Mouse (Mus musculus) neural tube, embryonic 10.5 days (tissue): ENCODE data around the gene Tlk2.

Experiments
- DNase-seq: peaks from one replicate; pipeline ENCODE4 v3.0.0-alpha.2; 2017; ENCODE audit warnings: low spot score; ENCODE audit errors: extremely low spot score

Gene Tlk2

DNA sequence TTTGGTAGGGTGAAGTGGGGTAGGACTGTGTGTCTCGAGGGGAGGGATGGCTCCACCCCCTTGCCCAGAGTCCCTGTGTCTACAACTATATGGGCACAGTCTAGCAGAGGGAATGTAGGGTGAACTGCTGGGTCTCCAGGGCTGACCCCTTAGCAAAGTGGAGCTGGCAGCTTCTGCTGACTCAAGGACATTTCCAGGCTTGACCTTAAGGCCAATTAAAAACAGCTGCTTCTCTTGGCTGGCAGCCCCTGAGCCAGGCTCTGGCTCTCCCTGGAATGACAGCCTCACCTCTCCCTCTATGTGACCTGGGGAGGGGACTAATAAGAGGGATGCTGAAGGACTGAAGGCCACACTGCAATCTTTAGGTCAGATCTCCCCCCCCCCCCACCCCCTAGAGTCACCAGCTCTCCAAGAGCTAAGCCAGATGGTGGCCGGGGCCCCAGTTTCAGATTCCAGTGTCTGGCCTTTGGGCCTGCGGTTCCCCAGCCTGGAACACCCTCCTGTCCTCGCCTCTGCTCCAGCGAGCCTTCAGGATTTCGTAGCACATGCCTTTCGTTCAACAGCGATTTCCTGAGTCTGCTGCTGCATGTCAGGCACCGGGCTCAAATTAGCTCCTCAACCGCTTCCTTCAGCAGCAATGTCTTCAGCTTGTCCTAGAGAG is 134.5 kb downstream of the Tlk2 start:
- peak; percentile 56 for DNase-seq

DNA sequence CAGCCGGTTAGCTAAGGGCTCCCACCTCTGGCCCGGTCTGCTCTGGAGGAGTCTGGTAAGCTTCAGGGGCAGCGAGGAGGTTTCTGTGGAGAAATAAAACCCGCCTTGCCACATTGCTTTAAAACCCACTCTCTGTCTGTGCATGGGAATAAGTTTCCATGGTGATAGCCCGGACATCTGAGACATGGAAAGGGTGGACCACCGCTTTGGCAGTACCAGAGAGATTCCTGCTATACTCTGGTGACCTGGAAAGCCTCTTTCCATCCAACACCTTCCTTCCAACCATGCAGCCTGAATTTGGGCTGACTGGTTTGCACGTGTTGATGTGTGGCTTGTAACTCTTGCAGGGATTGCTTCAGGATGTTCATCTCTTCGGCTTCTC is 135.0 kb downstream of the Tlk2 start:
- DNase-seq: no peak

DNA sequence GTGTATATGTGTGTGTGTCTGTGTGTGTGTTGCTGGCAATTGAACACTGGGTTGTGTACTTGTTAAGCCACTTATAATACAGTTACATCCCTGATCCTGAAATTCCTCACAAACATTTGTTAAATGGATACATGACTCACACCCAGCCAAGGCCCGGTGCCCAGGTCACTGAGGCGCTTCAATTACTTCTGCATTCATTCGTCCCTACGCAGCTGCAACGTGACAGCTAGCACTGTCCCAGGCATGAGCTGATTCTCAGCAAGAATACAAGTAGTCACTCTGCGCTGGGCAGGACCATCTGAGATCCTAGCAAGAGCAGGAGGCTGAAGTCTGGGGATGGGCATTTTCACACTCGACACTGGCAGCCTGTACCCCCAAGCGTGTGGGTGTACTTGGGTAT is 136.7 kb downstream of the Tlk2 start:
- no peak for DNase-seq

DNA sequence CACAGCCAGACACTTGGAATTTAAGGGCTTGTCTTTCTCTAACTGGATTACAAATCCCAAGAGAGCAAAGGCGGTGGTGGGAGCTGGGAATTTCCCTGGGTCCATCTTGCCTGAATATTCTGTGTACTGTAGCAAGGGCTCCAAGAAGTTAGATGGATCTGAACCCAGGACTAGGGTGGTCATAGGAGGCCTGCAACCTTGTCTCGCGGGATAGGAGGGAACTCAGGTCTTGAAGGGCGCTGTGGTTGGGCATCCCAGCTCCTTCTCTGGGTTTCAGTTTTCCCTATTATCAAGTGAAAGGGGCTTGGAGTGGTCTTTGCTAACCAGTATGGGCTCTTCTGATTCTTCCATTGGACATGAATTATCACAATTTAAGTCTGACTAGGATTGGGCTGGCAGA is 137.5 kb downstream of the Tlk2 start:
- DNase-seq: no peak

DNA sequence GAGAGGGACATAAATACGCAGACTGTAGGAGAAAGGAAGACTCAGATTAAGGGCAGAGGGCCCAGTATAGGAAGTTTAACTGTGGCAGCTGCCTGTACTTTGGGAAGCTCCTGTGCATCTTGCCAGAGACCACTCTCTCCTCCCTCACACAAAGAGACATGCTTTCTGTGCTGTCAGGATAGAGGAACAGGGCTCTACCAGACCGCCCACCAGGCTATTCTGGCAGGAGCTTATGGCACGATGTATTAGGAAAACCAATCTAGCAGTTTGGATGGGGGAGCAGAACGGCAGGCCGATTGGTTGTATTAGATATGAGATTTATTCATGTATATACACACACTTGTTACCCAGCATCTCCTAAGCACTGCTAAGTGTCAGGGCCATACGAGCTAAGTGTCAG is 139.2 kb downstream of the Tlk2 start:
- no peak for DNase-seq

DNA sequence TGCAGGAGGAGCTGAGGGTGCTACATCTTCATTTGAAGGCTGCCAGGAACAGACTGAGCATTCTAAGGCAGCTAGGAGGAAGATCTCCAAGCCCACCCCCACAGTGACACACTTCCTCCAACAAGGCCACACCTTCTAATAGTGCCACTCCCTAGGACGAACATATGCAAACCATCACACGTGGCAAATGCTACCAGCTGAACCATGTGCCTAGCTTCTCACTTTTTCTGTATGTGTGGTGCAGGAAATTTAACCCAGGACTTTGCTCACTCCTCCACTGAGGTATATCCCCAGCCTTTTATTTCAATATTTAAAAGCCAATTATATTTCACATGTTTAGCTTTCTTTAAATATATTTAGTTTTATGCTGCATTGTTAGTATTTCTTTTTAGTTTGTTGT is 142.5 kb downstream of the Tlk2 start:
- DNase-seq: no peak

DNA sequence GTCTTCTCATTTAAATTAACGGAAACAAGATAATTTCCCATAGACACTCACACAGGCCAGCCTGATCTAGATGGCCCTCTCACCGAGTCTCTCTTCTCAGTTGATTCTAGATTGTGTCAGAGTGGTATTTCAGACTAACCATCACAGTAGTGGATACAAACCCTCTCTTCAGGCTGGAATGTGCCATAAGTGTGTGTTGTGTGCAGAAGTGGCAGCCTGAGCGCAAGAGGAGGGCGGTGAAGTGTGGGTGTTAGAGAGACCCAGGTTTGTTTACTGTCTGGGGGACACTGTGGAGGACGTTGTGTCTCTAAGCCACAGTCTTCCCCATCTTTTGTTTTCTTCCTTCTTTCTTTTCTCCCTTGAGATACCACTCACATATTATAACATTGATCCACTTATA is 144.9 kb downstream of the Tlk2 start:
- DNase-seq: no peak

DNA sequence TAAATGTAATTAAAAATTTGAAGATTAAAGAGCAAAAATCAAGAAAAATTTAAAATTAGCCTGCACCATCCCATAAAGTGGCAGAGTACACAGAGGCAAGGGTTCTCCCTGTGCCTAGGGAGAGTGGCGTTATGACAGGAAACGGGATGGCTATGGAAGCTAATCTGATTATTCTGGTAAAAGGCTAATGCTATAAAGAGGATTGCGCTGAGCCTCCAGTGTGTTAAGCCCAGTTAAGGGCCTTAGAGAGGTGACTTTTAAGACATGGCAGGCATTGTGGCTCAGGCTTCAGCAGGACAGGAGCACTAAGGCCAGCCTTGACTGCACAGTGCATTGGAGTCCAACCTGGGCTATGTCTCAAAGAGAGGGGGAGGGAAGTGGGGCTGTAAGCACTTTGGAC is 148.5 kb downstream of the Tlk2 start:
- DNase-seq: no peak

DNA sequence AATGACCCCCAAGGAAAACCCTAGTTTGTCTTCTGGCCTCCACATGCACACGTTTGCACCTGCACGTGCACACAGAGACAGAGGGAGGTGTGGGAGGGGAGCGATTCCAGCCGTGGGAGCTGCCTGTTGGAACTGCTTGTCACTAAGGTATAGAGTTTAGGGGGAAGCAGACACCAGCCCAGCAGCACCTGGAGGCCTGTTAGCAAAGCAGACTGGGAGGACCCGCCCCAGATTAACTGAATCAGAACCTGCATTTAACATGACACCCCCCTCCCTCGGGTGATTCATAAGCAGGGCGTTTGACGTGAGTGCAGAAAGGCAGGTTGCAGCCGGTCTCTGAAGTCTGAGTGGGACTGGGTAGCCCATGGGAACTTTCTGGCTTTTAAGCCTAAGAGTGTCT is 151.4 kb downstream of the Tlk2 start:
- no peak for DNase-seq

DNA sequence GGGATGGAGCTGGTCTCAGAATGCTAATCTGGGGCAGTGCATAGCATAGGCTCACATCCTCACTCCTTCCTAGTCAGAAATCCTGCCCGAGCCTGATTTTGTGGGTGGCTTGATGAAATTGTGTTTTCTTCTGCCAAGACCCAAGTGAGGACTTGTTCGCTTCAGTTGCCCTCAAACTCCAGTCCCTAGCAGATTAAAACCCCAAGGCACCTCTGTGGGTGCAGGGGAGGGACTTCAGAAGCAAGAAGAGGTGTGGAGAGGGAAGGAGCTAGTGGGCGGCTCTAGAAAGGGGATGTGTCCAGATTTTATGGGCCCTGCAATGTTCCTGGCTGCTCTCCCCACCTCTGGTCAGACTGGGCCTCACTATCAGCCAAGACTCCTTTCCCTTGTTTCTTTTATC is 152.5 kb downstream of the Tlk2 start:
- DNase-seq: no peak

DNA sequence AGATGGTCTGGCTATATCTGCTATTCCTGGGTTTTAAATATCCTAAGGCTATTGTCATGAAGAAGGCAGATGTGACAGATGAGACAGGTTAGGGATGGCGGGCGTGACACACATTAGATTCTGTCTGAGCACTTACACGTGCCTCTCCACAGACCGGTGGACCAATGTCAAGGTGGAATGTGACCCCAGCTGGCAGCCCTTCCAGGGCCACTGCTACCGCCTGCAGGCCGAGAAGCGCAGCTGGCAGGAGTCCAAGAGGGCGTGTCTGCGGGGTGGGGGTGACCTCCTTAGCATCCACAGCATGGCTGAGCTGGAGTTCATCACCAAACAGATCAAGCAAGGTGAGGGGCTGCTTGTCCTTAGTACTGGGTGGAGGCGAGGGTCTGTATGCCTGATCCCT is 153.1 kb downstream of the Tlk2 start:
- DNase-seq: peak; percentile 35

DNA sequence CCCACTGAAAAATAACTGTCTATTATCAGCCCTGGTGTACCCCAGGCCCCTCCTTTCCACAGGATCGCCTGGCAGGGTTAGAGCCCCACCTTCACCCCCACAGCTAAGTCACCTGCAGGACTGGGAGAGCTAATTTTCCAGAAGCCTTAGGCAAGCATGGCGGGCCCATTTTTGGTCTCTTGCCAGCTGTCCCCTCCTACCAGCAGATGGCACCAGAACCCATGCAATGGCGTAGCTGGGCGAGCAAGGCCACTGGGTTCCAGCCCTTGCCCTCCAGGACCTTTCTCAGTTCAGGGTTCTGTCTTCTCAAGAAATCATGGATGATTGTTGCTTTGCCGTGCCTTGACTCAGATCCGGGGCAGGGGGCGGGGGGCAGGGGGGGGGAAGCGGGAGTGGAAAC is 153.9 kb downstream of the Tlk2 start:
- no peak for DNase-seq
